Mouse (Mus musculus) MEL-GATA-1-ER (cell line): ENCODE data around the gene Rest.
"Not testable (repeated sequence)": the region's sequence is repeated elsewhere in the genome, so short reads cannot be mapped to it uniquely, and the experiment has no call there.

ENCODE experiments used
- DNase-seq: peaks from one replicate; pipeline ENCODE4 v3.0.0-alpha.2; 2012; ENCODE audit warnings: low read depth; ENCODE audit errors: extremely low read depth

Gene Rest

GRCm38 (mm10) chr5:77265081-77265670 lies at the start of gene Rest:
Gene Rest (plus strand): TSS chr5:77265491.
- DNase-seq = peak; percentile 80

- DNase-seq = peak; percentile 78
These were observed 48.1 kb upstream of the Rest start for GRCm38 (mm10) chr5:77217211-77217610.

- no peak for DNase-seq
These were observed 47.6 kb upstream of the Rest start for GRCm38 (mm10) chr5:77217724-77218123.

- DNase-seq = peak; percentile 44
These were observed 42.0 kb upstream of the Rest start for GRCm38 (mm10) chr5:77223043-77223975.

GRCm38 (mm10) chr5:77228986-77229385 lies 36.3 kb upstream of the Rest start:
- DNase-seq = peak; percentile 52

GRCm38 (mm10) chr5:77231863-77232262 lies 33.4 kb upstream of the Rest start:
- not testable (repeated sequence) for DNase-seq

GRCm38 (mm10) chr5:77234921-77235320 lies 30.4 kb upstream of the Rest start:
- no peak for DNase-seq

GRCm38 (mm10) chr5:77237104-77237503 lies 28.2 kb upstream of the Rest start:
- no peak for DNase-seq

- no peak for DNase-seq
These were observed 20.8 kb upstream of the Rest start for GRCm38 (mm10) chr5:77244331-77244987.

- no peak for DNase-seq
These were observed 19.9 kb upstream of the Rest start for GRCm38 (mm10) chr5:77245463-77245786.

- no peak for DNase-seq
These were observed 19.3 kb upstream of the Rest start for GRCm38 (mm10) chr5:77245787-77246671.

- no peak for DNase-seq
These were observed 15.2 kb upstream of the Rest start for GRCm38 (mm10) chr5:77250083-77250482.

- DNase-seq = no peak
These were observed 13.6 kb upstream of the Rest start for GRCm38 (mm10) chr5:77251656-77252055.

GRCm38 (mm10) chr5:77252115-77252827 lies 13.0 kb upstream of the Rest start:
- no peak for DNase-seq

- DNase-seq = no peak
These were observed 12.1 kb upstream of the Rest start for GRCm38 (mm10) chr5:77253154-77253553.

- DNase-seq = no peak
These were observed 10.9 kb upstream of the Rest start for GRCm38 (mm10) chr5:77254402-77254801.

GRCm38 (mm10) chr5:77257603-77258002 lies 7.7 kb upstream of the Rest start:
- no peak for DNase-seq

- no peak for DNase-seq
These were observed 6.0 kb upstream of the Rest start for GRCm38 (mm10) chr5:77259315-77259714.

GRCm38 (mm10) chr5:77260141-77260540 lies 5.2 kb upstream of the Rest start:
- DNase-seq = no peak

GRCm38 (mm10) chr5:77261137-77261536 lies 4.2 kb upstream of the Rest start:
- DNase-seq = no peak

GRCm38 (mm10) chr5:77262105-77262504 lies 3.2 kb upstream of the Rest start:
- DNase-seq = no peak
